Mouse (Mus musculus) bone marrow, adult 2 months (tissue): ENCODE measurements around the gene March9.

Experiments
- CTCF ChIP-seq: fragments of 200-500 bp; IDR thresholded peaks from 2 replicates; pipeline ENCODE4 v1.5.1; 2011; ENCODE audit warnings: low read length, control low read depth; ENCODE audit not compliant: control insufficient read depth, insufficient read depth
- POLR2A ChIP-seq: fragments of 200-500 bp; IDR thresholded peaks from 2 replicates; pipeline ENCODE4 v1.6.1; 2011; ENCODE audit warnings: low read depth, mild to moderate bottlenecking, control low read depth, low read length, borderline replicate concordance; ENCODE audit not compliant: control insufficient read depth

- TF ChIP-seq POLR2A: no peak
- TF ChIP-seq CTCF: peak; percentile 96
These were observed 1.8 kb downstream of the March9 start for GRCm38 (mm10) chr10:127058161-127058560.
